8 mouse cellular contexts compared by ENCODE assay signal in the genomic region with DNA sequence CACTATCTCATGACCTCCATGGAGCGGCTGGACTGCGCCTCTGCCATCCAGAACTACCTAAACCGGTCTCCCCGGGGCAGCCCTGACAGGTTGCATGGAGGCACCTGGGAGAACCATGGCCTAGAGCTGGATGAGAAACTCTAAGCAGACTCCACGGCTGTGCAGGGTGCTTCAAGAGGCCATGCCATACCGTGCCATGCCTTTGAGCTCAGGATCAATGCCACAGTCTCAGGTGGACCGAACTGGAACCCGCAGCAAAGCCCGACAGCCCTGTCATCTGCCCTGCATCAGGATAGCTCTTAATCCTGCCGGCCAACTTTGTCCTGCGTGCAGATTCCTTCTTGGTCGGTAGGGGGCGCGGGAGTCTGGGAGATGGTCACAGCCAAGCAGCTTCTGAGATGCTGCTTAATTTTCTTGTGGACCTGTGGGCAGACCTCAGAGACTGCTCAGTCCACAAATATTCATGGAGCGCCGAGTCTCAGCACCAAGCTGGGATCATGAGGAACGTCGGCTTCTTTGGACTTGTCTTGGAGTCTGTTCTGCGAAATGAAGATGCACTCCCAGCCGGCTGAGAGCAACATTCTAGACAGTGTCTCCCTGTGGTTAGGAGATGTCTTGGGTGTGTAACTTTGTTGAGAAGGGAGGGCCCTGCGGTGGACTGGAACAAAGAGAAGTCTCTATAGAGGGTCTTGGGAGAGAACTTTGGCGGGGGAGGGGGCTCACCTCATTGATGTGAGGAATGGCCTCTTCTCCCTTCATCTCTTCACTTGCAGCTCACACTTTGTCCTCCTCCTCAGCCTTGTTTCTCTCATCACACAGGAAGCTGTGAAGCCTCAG. TPM values are rescaled to one million over a fixed set of nuclear protein-coding genes. Genes with fewer than 3 reads are reported as not detected.
DNase-seq lines count a peak whose midpoint lies in the region; ATAC-seq and TF ChIP-seq lines count a peak whose summit lies in the region.

No protein-coding gene starts in this region.

- peak; percentile 64 for ATAC-seq in G1E (ENCODE audit: extremely low read depth, insufficient number of reproducible peaks, low FRiP score, poor library complexity, severe bottlenecking)
- ATAC-seq in hematopoietic stem cell, adult 5-6 weeks (replicated peaks in 1 of 2; ENCODE audit: insufficient read depth in 1 of 2, low FRiP score in 2 of 2, low TSS enrichment in 1 of 2, low read depth in 1 of 2, poor library complexity in 2 of 2, severe bottlenecking in 2 of 2), result peak; percentile 76 to 84
- ATAC-seq in lung, embryonic 15.5 days (ENCODE audit: borderline replicate concordance, extremely low read depth, low FRiP score, low TSS enrichment), result peak; percentile 70

- no peak overlapping the region for H3K27ac ChIP-seq in cerebellum, adult 2 months (ENCODE audit: insufficient read depth, low read length)
- no peak overlapping the region for H3K27ac ChIP-seq in lung, embryonic 15.5 days

- H3K9me3 ChIP-seq in G1E (replicated peaks), result no peaks in the 10 kb centered on the region
- H3K9me3 ChIP-seq in lung, embryonic 15.5 days, result no peaks in the 10 kb centered on the region

- TF ChIP-seq POLR2A in cerebellum, adult 2 months (IDR thresholded peaks at IDR 0.05; ENCODE audit: borderline replicate concordance, insufficient read depth, low read length), result no peak

- no peak overlapping the region for H3K9ac ChIP-seq in lung, embryonic 15.5 days

- H3K27me3 ChIP-seq in G1E (ENCODE audit: insufficient read depth, low read length), result no peaks in the 10 kb centered on the region
- no peaks in the 10 kb centered on the region for H3K27me3 ChIP-seq in cerebellum, adult 2 months (ENCODE audit: control insufficient read depth, insufficient read depth, low read length)
- no peaks in the 10 kb centered on the region for H3K27me3 ChIP-seq in lung, embryonic 15.5 days

- 9% methylated on average over 22 of the region's 22 CpGs for WGBS in cerebellum, adult 2 months
- WGBS in lung, embryonic 15.5 days, result 5% methylated on average over 22 of the region's 22 CpGs

- peaks cover 70% of the 10 kb centered on the region for H3K36me3 ChIP-seq in G1E (replicated peaks)
- H3K36me3 ChIP-seq in lung, embryonic 15.5 days, result no peaks in the 10 kb centered on the region

- TF ChIP-seq CTCF in G1E (IDR thresholded peaks at IDR 0.05; ENCODE audit: low read depth, low read length), result peak; percentile 67
- peak; percentile 92 for TF ChIP-seq CTCF in cerebellum, adult 2 months (IDR thresholded peaks at IDR 0.05; ENCODE audit: borderline replicate concordance, insufficient read depth, low read depth, low read length)

- H3K4me2 ChIP-seq in lung, embryonic 15.5 days, result peak overlapping the region; percentile 42

- H3K4me3 ChIP-seq in G1E (ENCODE audit: low read depth, low read length), result no peak overlapping the region
- no peak overlapping the region for H3K4me3 ChIP-seq in cerebellum, adult 2 months (replicated peaks; ENCODE audit: insufficient read depth, low read depth, low read length)
- H3K4me3 ChIP-seq in lung, embryonic 15.5 days, result peak overlapping the region; percentile 7; the same call in 1 of the 2 replicates

- H3K4me1 ChIP-seq in G1E (ENCODE audit: insufficient read depth, low read depth, low read length), result peaks cover 5% of the 10 kb centered on the region
- no peaks in the 10 kb centered on the region; the same call in 1 of the 2 replicates for H3K4me1 ChIP-seq in cerebellum, adult 2 months (ENCODE audit: control insufficient read depth, insufficient read depth, low read length)
- 0 out of 2 replicates have a peak, but pooled peaks cover 4% of the 10 kb centered on the region for H3K4me1 ChIP-seq in lung, embryonic 15.5 days

- DNase-seq in G1E (ENCODE audit: low spot score), result peak; percentile 62
- DNase-seq in cerebellum, adult 2 months, result peak; percentile 81 to 93
- DNase-seq in forelimb bud, embryonic 11.5 days (ENCODE audit: low read depth, low spot score), result peak; percentile 78
- DNase-seq in layer of hippocampus, adult 9-10 months (ENCODE audit: low spot score), result peak; percentile 70
- peak; percentile 74 for DNase-seq in ovary, postnatal 10 days (ENCODE audit: low spot score)
- peak; percentile 80 for DNase-seq in thymus, postnatal 0 days (ENCODE audit: low spot score)

RNA-seq across cellular contexts. Expression of a gene that starts 12.9 kb away (rescaled TPM):
- total RNA-seq in G1E (2014; fragmentation: Nextera tagmentation) (22.1 and 25.9 TPM in 2 replicates), G1E (2017) (15.6 and 17.6 TPM in 2 replicates)
- 15.9 and 16.3 TPM in 2 replicates for polyA plus RNA-seq in G1E (2012)
- 0.16 and 0.19 TPM in 2 replicates for polyA plus RNA-seq in cerebellum, adult 2 months (2012; rRNA removed)
- 2.6 and 4.5 TPM in 2 replicates for total RNA-seq in hematopoietic stem cell, adult 5-6 weeks (2017)
- polyA plus RNA-seq in lung, embryonic 15.5 days (2015; fragmentation: Nextera tagmentation; extraction: Ambion mirVana), result 2.0 and 2.4 TPM in 2 replicates
- 17.2 and 21.6 TPM in 2 replicates for polyA plus RNA-seq in thymus, postnatal 0 days (2015; fragmentation: Nextera tagmentation; extraction: Ambion mirVana)

RNA-seq across cellular contexts. Expression of a gene that starts 16.3 kb away (rescaled TPM):
- total RNA-seq in G1E (2014; fragmentation: Nextera tagmentation), result 84.5 and 99.5 TPM in 2 replicates
- 57.0 and 61.3 TPM in 2 replicates for total RNA-seq in G1E (2017)
- 23.0 and 47.5 TPM in 2 replicates for polyA plus RNA-seq in G1E (2012)
- polyA plus RNA-seq in cerebellum, adult 2 months (2012; rRNA removed), result 0.43 and 0.60 TPM in 2 replicates
- total RNA-seq in hematopoietic stem cell, adult 5-6 weeks (2017), result 1.2 and 10.7 TPM in 2 replicates
- polyA plus RNA-seq in lung, embryonic 15.5 days (2015; fragmentation: Nextera tagmentation; extraction: Ambion mirVana), result 3.6 and 3.8 TPM in 2 replicates
- polyA plus RNA-seq in thymus, postnatal 0 days (2015; fragmentation: Nextera tagmentation; extraction: Ambion mirVana), result 0.17 TPM in 1 of 2 replicates, not detected in the other

RNA-seq across cellular contexts. Expression of a gene that starts 34.9 kb away (rescaled TPM):
- total RNA-seq in G1E (2014; fragmentation: Nextera tagmentation) (not detected in 2 replicates), G1E (2017) (0.06 and 0.11 TPM in 2 replicates)
- not detected in 2 replicates for polyA plus RNA-seq in G1E (2012)
- polyA plus RNA-seq in cerebellum, adult 2 months (2012; rRNA removed), result 0.21 and 0.28 TPM in 2 replicates
- total RNA-seq in hematopoietic stem cell, adult 5-6 weeks (2017), result not detected in 2 replicates
- 7.5 and 8.7 TPM in 2 replicates for polyA plus RNA-seq in lung, embryonic 15.5 days (2015; fragmentation: Nextera tagmentation; extraction: Ambion mirVana)
- 0.86 and 1.6 TPM in 2 replicates for polyA plus RNA-seq in thymus, postnatal 0 days (2015; fragmentation: Nextera tagmentation; extraction: Ambion mirVana)

RNA-seq across cellular contexts. Expression of a gene that starts 57.8 kb away (rescaled TPM):
- 34.3 and 39.8 TPM in 2 replicates for total RNA-seq in G1E (2014; fragmentation: Nextera tagmentation)
- total RNA-seq in G1E (2017), result 83.4 and 91.3 TPM in 2 replicates
- polyA plus RNA-seq in G1E (2012), result 3.5 and 5.0 TPM in 2 replicates
- 27.4 and 27.6 TPM in 2 replicates for polyA plus RNA-seq in cerebellum, adult 2 months (2012; rRNA removed)
- total RNA-seq in hematopoietic stem cell, adult 5-6 weeks (2017), result 60.4 and 65.4 TPM in 2 replicates
- polyA plus RNA-seq in lung, embryonic 15.5 days (2015; fragmentation: Nextera tagmentation; extraction: Ambion mirVana), result 70.6 and 75.7 TPM in 2 replicates
- 71.0 and 73.3 TPM in 2 replicates for polyA plus RNA-seq in thymus, postnatal 0 days (2015; fragmentation: Nextera tagmentation; extraction: Ambion mirVana)

RNA-seq across cellular contexts. Expression of a gene that starts 57.9 kb away (rescaled TPM):
- 193 and 203 TPM in 2 replicates for total RNA-seq in G1E (2014; fragmentation: Nextera tagmentation)
- total RNA-seq in G1E (2017), result 22.5 and 27.4 TPM in 2 replicates
- 41.1 and 43.3 TPM in 2 replicates for polyA plus RNA-seq in G1E (2012)
- 20.3 and 28.1 TPM in 2 replicates for polyA plus RNA-seq in cerebellum, adult 2 months (2012; rRNA removed)
- total RNA-seq in hematopoietic stem cell, adult 5-6 weeks (2017), result 47.1 and 83.8 TPM in 2 replicates
- polyA plus RNA-seq in lung, embryonic 15.5 days (2015; fragmentation: Nextera tagmentation; extraction: Ambion mirVana), result 17.0 and 19.9 TPM in 2 replicates
- 13.3 and 15.2 TPM in 2 replicates for polyA plus RNA-seq in thymus, postnatal 0 days (2015; fragmentation: Nextera tagmentation; extraction: Ambion mirVana)
